Mouse (Mus musculus) C2C12 (cell line): ENCODE measurements around the gene 1600002K03Rik.

Experiments used
- CEBPB ChIP-seq: IDR thresholded peaks from one replicate; pipeline ENCODE4 v1.6.1; 2011; ENCODE audit warnings: low read depth, mild to moderate bottlenecking, control low read depth, moderate library complexity
- CTCF ChIP-seq: IDR thresholded peaks from one replicate; pipeline ENCODE4 v1.5.1; 2011; ENCODE audit not compliant: control insufficient read depth, insufficient read depth, insufficient read length

- TF ChIP-seq CTCF, result no peak
- TF ChIP-seq CEBPB, result no peak
Measured at GRCm38 (mm10) chr10:80156752-80157053, 16.0 kb upstream of the 1600002K03Rik start.
